Mouse (Mus musculus) megakaryocyte-erythroid progenitor cell, adult 5-6 weeks (primary cell): ENCODE results near the gene Hbb-bt. TPM values are rescaled to one million over a fixed set of nuclear protein-coding genes. Genes with fewer than 3 reads are reported as not detected.
"Not testable (repeated sequence)": the region's sequence is repeated elsewhere in the genome, so short reads cannot be mapped to it uniquely, and the experiment has no call there.

ENCODE experiments used
- ATAC-seq: replicated peaks from 2 replicates; pipeline ENCODE4 v1.8.0; 2016; ENCODE audit warnings: mild to moderate bottlenecking, inconsistent platforms; ENCODE audit not compliant: severe bottlenecking, poor library complexity, low FRiP score, low TSS enrichment
- total RNA-seq, 2 experiments: library from RNA; stranded (forward) in 1 of 2; stranded (reverse) in 1 of 2; fragments of 200-1000, 215-1000 nt in 1 of 2; fragments of >200 nt in 1 of 2; fragmentation: Nextera tagmentation in 1 of 2; gene quantifications; 2 replicates each; pipeline ENCODE4 v1.2.3; 2014 to 2017

Gene Hbb-bt
- total RNA-seq, 2 experiments from 2014 or later = 57.4 to 169 TPM

GRCm38 (mm10) chr7:103810296-103810695, 3.5 kb downstream of the Hbb-bt start:
- ATAC-seq = no peak

DNA sequence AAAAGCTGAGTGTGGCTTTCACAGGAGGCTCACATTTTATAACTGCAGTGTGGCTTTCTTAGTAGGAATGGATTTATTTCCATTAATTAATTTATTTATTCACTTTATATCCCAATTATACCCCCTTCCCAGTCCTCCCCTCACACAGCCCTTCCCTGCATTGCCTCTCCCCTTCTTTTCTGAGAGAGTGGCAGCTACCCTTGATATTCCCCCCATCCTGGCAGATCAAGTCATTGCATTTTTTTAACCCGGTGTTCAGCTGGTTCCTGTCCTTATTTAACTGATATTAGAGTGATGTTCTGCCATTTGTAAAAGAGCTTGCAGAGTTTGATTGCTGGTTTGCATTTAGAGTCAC, 4.0 kb downstream of the Hbb-bt start:
- no peak for ATAC-seq

DNA sequence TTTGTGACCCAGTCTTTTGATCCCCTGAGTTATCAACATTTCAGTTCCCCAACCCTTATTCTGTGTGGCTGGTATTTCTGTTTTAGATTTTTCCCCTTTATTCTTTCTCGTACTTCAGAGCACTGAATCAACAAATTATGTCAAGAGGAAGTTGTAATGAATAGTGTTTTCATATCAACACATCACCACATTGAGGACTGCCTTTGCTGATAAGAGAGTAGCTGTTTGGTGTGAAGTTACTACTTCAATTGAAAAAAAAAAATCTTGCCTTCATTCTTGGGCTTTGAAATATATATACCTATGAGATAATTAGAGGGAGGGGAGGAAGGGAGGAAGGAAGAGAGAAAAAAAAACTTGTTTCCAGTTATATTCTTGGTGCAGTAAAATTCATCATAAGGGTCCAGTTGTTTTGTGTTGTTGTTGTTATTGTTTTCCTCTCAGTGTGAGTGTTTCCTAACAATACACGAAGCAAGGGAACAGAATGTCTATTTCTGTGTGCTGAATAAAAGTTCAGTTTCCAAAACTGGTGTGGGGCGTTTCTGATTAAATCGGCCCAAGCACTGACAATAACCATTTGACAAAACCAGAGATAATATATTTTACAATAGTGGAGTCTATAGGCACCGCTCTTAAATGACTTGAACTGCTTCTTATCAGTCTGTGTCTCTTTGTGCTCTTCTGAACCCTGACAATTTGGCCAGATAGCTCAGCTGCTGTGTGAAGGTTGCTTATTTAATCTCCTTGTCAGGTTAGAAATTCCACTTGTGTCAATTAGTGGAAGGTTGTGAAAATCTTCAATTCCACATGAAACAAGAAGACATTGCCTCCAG, 4.6 kb downstream of the Hbb-bt start:
- ATAC-seq = peak; percentile 64

GRCm38 (mm10) chr7:103808120-103808519, 5.7 kb downstream of the Hbb-bt start:
- not testable (repeated sequence) for ATAC-seq

- 0 out of 2 replicates have a peak, but pooled peaks have one; percentile 27 for ATAC-seq
Measured at GRCm38 (mm10) chr7:103806856-103807255, 6.9 kb downstream of the Hbb-bt start.

GRCm38 (mm10) chr7:103792669-103793388, 21.0 kb downstream of the Hbb-bt start:
- peak; percentile 100 for ATAC-seq

DNA sequence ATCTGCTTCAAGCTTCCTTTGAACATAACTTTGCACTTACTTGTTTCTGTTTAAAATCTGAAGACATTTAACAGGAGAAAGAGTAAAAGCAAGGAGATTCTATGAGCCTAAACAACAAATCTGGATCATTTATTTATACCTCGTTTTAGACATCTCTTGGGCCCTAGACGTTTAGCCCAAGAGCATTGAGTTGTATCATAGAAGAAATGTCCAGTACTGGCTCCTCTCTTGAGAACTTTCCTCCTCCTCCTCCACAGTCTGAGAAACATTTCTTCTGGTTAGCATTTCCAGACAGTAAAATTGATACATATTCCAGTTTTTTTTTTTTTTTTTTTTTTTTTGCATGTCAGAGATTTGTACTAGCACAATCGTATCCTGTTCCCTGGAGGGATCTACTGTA, 22.1 kb downstream of the Hbb-bt start, which contains the start of gene Olfr67:
TSS of gene Olfr67 (minus strand) at position 101 of the 400 bp plus-strand sequence.
- ATAC-seq = no peak

DNA sequence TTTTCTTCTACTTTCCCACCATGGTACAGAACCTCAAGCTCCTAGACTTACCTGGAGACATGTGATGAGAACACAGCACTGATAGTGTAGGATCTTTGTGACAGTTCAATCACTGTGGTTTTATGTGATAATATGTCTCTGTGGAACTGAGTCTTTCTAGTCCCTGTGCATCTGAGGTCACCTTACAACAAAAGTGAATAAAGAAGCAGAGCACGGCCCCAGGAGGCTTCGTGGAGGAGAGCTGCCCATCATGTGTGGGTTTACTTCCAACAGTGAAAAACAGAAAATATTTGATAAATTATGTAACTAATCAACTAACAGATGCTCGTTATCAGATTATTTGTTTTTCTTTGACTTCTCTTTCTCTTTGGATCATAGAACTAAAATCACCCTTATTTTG, 34.2 kb downstream of the Hbb-bt start, which contains the start of gene Olfr68:
TSS of gene Olfr68 (minus strand) at position 101 of the 400 bp plus-strand sequence.
- no peak for ATAC-seq

GRCm38 (mm10) chr7:103777652-103778051, 36.1 kb downstream of the Hbb-bt start:
- peak; percentile 95 for ATAC-seq

DNA sequence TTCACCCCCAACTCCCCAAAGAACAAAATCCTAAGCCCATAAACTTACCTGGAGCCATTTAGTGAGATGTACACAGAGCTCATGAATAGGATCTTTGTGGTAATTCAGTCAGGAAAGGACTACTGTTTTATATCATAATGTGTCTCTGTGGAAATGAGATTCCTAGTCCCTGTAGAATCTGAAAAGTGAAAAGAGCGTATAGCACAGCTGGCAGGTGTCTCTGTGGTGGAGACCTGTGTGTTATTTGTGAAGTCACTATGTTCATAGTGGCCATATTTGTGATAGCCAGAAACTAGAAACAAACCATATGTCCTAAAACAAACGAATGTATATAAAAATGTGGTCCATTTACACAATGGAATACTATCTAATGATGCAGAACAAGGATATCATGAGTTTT, 42.3 kb downstream of the Hbb-bt start, which contains the start of gene Olfr69:
TSS of gene Olfr69 (minus strand) at position 101 of the 400 bp plus-strand sequence.
- no peak for ATAC-seq

- ATAC-seq = peak; percentile 86
Measured at GRCm38 (mm10) chr7:103767687-103768086, 46.1 kb downstream of the Hbb-bt start.

Other genes starting within 250 kb of the Hbb-bt start
Only the 30 nearest of the 33 such genes appear.
- not detected in 2 replicates for gene Olfr618, start 223.9 kb downstream of the Hbb-bt start, total RNA-seq (2014; fragmentation: Nextera tagmentation)
- not detected in 2 replicates for gene Olfr618, start 223.9 kb downstream of the Hbb-bt start, total RNA-seq (2017)
- not detected in 2 replicates for gene Olfr619, start 213.4 kb downstream of the Hbb-bt start, total RNA-seq (2014; fragmentation: Nextera tagmentation)
- gene Olfr619, start 213.4 kb downstream of the Hbb-bt start, total RNA-seq (2017) = not detected in 2 replicates
- not detected in 2 replicates for gene Olfr620, start 201.5 kb downstream of the Hbb-bt start, total RNA-seq (2014; fragmentation: Nextera tagmentation)
- not detected in 2 replicates for gene Olfr620, start 201.5 kb downstream of the Hbb-bt start, total RNA-seq (2017)
- gene Olfr622, start 171.3 kb downstream of the Hbb-bt start, total RNA-seq (2014; fragmentation: Nextera tagmentation) = not detected in 2 replicates
- gene Olfr622, start 171.3 kb downstream of the Hbb-bt start, total RNA-seq (2017) = not detected in 2 replicates
- not detected in 2 replicates for gene Olfr623, start 150.3 kb downstream of the Hbb-bt start, total RNA-seq (2014; fragmentation: Nextera tagmentation)
- gene Olfr623, start 150.3 kb downstream of the Hbb-bt start, total RNA-seq (2017) = not detected in 2 replicates
- gene Olfr624, start 142.8 kb downstream of the Hbb-bt start, total RNA-seq (2014; fragmentation: Nextera tagmentation) = not detected in 2 replicates
- not detected in 2 replicates for gene Olfr624, start 142.8 kb downstream of the Hbb-bt start, total RNA-seq (2017)
- gene Olfr625-ps1, start 131.3 kb downstream of the Hbb-bt start, total RNA-seq (2014; fragmentation: Nextera tagmentation) = not detected in 2 replicates
- not detected in 2 replicates for gene Olfr625-ps1, start 131.3 kb downstream of the Hbb-bt start, total RNA-seq (2017)
- gene Olfr243, start 99.3 kb downstream of the Hbb-bt start, total RNA-seq (2014; fragmentation: Nextera tagmentation) = not detected in 2 replicates
- not detected in 2 replicates for gene Olfr243, start 99.3 kb downstream of the Hbb-bt start, total RNA-seq (2017)
- not detected in 2 replicates for gene Olfr628, start 83.6 kb downstream of the Hbb-bt start, total RNA-seq (2014; fragmentation: Nextera tagmentation)
- not detected in 2 replicates for gene Olfr628, start 83.6 kb downstream of the Hbb-bt start, total RNA-seq (2017)
- gene Olfr629, start 69.1 kb downstream of the Hbb-bt start, total RNA-seq (2014; fragmentation: Nextera tagmentation) = not detected in 2 replicates
- not detected in 2 replicates for gene Olfr629, start 69.1 kb downstream of the Hbb-bt start, total RNA-seq (2017)
- gene Olfr630, start 56.7 kb downstream of the Hbb-bt start, total RNA-seq (2014; fragmentation: Nextera tagmentation) = not detected in 2 replicates
- not detected in 2 replicates for gene Olfr630, start 56.7 kb downstream of the Hbb-bt start, total RNA-seq (2017)
- gene Olfr69, start 42.4 kb downstream of the Hbb-bt start, total RNA-seq (2014; fragmentation: Nextera tagmentation) = not detected in 2 replicates
- gene Olfr69, start 42.4 kb downstream of the Hbb-bt start, total RNA-seq (2017) = not detected in 2 replicates
- not detected in 2 replicates for gene Olfr68, start 34.3 kb downstream of the Hbb-bt start, total RNA-seq (2014; fragmentation: Nextera tagmentation)
- not detected in 2 replicates for gene Olfr68, start 34.3 kb downstream of the Hbb-bt start, total RNA-seq (2017)
- not detected in 2 replicates for gene Olfr67, start 22.2 kb downstream of the Hbb-bt start, total RNA-seq (2014; fragmentation: Nextera tagmentation)
- not detected in 2 replicates for gene Olfr67, start 22.2 kb downstream of the Hbb-bt start, total RNA-seq (2017)
- gene Hbb-bs, start 14.1 kb upstream of the Hbb-bt start, total RNA-seq (2014; fragmentation: Nextera tagmentation) = 149 and 199 TPM in 2 replicates
- 20.1 and 148 TPM in 2 replicates for gene Hbb-bs, start 14.1 kb upstream of the Hbb-bt start, total RNA-seq (2017)
- gene Hbb-bh2, start 26.5 kb upstream of the Hbb-bt start, total RNA-seq (2014; fragmentation: Nextera tagmentation) = not detected in 2 replicates
- not detected in 2 replicates for gene Hbb-bh2, start 26.5 kb upstream of the Hbb-bt start, total RNA-seq (2017)
- gene Hbb-bh1, start 29.2 kb upstream of the Hbb-bt start, total RNA-seq (2014; fragmentation: Nextera tagmentation) = not detected in 2 replicates
- not detected in 2 replicates for gene Hbb-bh1, start 29.2 kb upstream of the Hbb-bt start, total RNA-seq (2017)
- not detected in 2 replicates for gene Hbb-y, start 39.2 kb upstream of the Hbb-bt start, total RNA-seq (2014; fragmentation: Nextera tagmentation)
- not detected in 2 replicates for gene Hbb-y, start 39.2 kb upstream of the Hbb-bt start, total RNA-seq (2017)
- not detected in 2 replicates for gene Olfr66, start 72.3 kb upstream of the Hbb-bt start, total RNA-seq (2014; fragmentation: Nextera tagmentation)
- not detected in 2 replicates for gene Olfr66, start 72.3 kb upstream of the Hbb-bt start, total RNA-seq (2017)
- gene Olfr64, start 80.5 kb upstream of the Hbb-bt start, total RNA-seq (2014; fragmentation: Nextera tagmentation) = not detected in 2 replicates
- not detected in 2 replicates for gene Olfr64, start 80.5 kb upstream of the Hbb-bt start, total RNA-seq (2017)
- not detected in 2 replicates for gene Olfr65, start 89.5 kb upstream of the Hbb-bt start, total RNA-seq (2014; fragmentation: Nextera tagmentation)
- gene Olfr65, start 89.5 kb upstream of the Hbb-bt start, total RNA-seq (2017) = not detected in 2 replicates
- gene Olfr631, start 114.8 kb upstream of the Hbb-bt start, total RNA-seq (2014; fragmentation: Nextera tagmentation) = not detected in 2 replicates
- not detected in 2 replicates for gene Olfr631, start 114.8 kb upstream of the Hbb-bt start, total RNA-seq (2017)
- gene Olfr632, start 120.4 kb upstream of the Hbb-bt start, total RNA-seq (2014; fragmentation: Nextera tagmentation) = not detected in 2 replicates
- gene Olfr632, start 120.4 kb upstream of the Hbb-bt start, total RNA-seq (2017) = not detected in 2 replicates
- gene Olfr633, start 130.4 kb upstream of the Hbb-bt start, total RNA-seq (2014; fragmentation: Nextera tagmentation) = not detected in 2 replicates
- gene Olfr633, start 130.4 kb upstream of the Hbb-bt start, total RNA-seq (2017) = not detected in 2 replicates
- not detected in 2 replicates for gene Olfr635, start 157.2 kb upstream of the Hbb-bt start, total RNA-seq (2014; fragmentation: Nextera tagmentation)
- not detected in 2 replicates for gene Olfr635, start 157.2 kb upstream of the Hbb-bt start, total RNA-seq (2017)
- not detected in 2 replicates for gene Olfr638, start 184.8 kb upstream of the Hbb-bt start, total RNA-seq (2014; fragmentation: Nextera tagmentation)
- not detected in 2 replicates for gene Olfr638, start 184.8 kb upstream of the Hbb-bt start, total RNA-seq (2017)
- not detected in 2 replicates for gene Olfr639, start 203.3 kb upstream of the Hbb-bt start, total RNA-seq (2014; fragmentation: Nextera tagmentation)
- gene Olfr639, start 203.3 kb upstream of the Hbb-bt start, total RNA-seq (2017) = not detected in 2 replicates
- gene Olfr640, start 211.6 kb upstream of the Hbb-bt start, total RNA-seq (2014; fragmentation: Nextera tagmentation) = not detected in 2 replicates
- gene Olfr640, start 211.6 kb upstream of the Hbb-bt start, total RNA-seq (2017) = not detected in 2 replicates
- not detected in 2 replicates for gene Olfr641, start 221.4 kb upstream of the Hbb-bt start, total RNA-seq (2014; fragmentation: Nextera tagmentation)
- gene Olfr641, start 221.4 kb upstream of the Hbb-bt start, total RNA-seq (2017) = not detected in 2 replicates
- not detected in 2 replicates for gene Olfr642, start 238.7 kb upstream of the Hbb-bt start, total RNA-seq (2014; fragmentation: Nextera tagmentation)
- not detected in 2 replicates for gene Olfr642, start 238.7 kb upstream of the Hbb-bt start, total RNA-seq (2017)